Mouse (Mus musculus) induced T-regulatory cell, adult 2 months (primary cell): ENCODE results near the gene Il13.

ENCODE experiments used
- DNase-seq: peaks from one replicate; pipeline ENCODE4 v3.0.0-alpha.2; 2012; ENCODE audit warnings: low read depth

Il13 gene

GRCm38 (mm10) chr11:53584849-53585248 lies 49.7 kb downstream of the Il13 start:
- DNase-seq: peak; percentile 65

GRCm38 (mm10) chr11:53583151-53583550 lies 51.4 kb downstream of the Il13 start:
- DNase-seq: no peak
